Mouse (Mus musculus) liver, embryonic 11.5 days (tissue): Measurements from ENCODE around the gene Piga. TPM values are rescaled to one million over a fixed set of nuclear protein-coding genes. Genes with fewer than 3 reads are reported as not detected.

ENCODE experiments used
- ATAC-seq: fragments of 200-750 bp; cut with Nextera tagmentation; replicated peaks from 2 replicates; pipeline ENCODE4 v1.8.0; 2017; ENCODE audit warnings: moderate number of reproducible peaks, mild to moderate bottlenecking, moderate TSS enrichment, moderate library complexity; ENCODE audit not compliant: low FRiP score
- DNase-seq: peaks from one replicate; pipeline ENCODE4 v3.0.0-alpha.2; 2017; ENCODE audit warnings: low spot score
- H3K27ac ChIP-seq: fragments of 300-500 bp; sonication (generic); 2 replicates; pipeline ENCODE4 v1.5.1; 2014; ENCODE audit warnings: mild to moderate bottlenecking, low read depth, low read length, control low read depth
- H3K27me3 ChIP-seq: fragments of 300-500 bp; sonication (generic); replicated peaks from 2 replicates; pipeline ENCODE4 v1.6.1; 2014; ENCODE audit warnings: low read length, mixed read lengths; ENCODE audit not compliant: control insufficient read depth, insufficient read depth
- H3K36me3 ChIP-seq: fragments of 300-500 bp; sonication (generic); 2 replicates; pipeline ENCODE4 v1.6.1; 2014; ENCODE audit warnings: mild to moderate bottlenecking, low read length, moderate library complexity, mixed read lengths; ENCODE audit not compliant: control insufficient read depth, insufficient read depth
- H3K4me1 ChIP-seq: fragments of 300-500 bp; sonication (generic); replicated peaks from 2 replicates; pipeline ENCODE4 v1.6.1; 2014; ENCODE audit warnings: low read length, mixed read lengths; ENCODE audit not compliant: control insufficient read depth, insufficient read depth
- H3K4me2 ChIP-seq: fragments of 300-500 bp; sonication (generic); 2 replicates; pipeline ENCODE4 v1.6.1; 2014; ENCODE audit warnings: mild to moderate bottlenecking, control low read depth, moderate library complexity
- H3K4me3 ChIP-seq: fragments of 300-500 bp; sonication (generic); 2 replicates; pipeline ENCODE4 v1.5.1; 2014; ENCODE audit warnings: low read depth, low read length, control low read depth
- H3K9ac ChIP-seq: fragments of 300-500 bp; sonication (generic); 2 replicates; pipeline ENCODE4 v1.6.1; 2014; ENCODE audit warnings: low read depth, low read length, control low read depth
- H3K9me3 ChIP-seq: fragments of 300-500 bp; sonication (generic); 2 replicates; pipeline ENCODE4 v1.6.1; 2016; ENCODE audit warnings: low read length, inconsistent platforms, mixed read lengths; ENCODE audit not compliant: control insufficient read depth
- WGBS: fragments of 180-500 bp; shearing (Covaris S2); extraction: QIAGEN DNeasy Blood & Tissue Kit; methylation state at CpG from one replicate; pipeline ENCODE4 v1.1.7; 2014; 5-methylcytosine and 5-hydroxymethylcytosine counted together
- polyA plus RNA-seq: library from polyadenylated mRNA; unstranded; fragments of >200 nt; fragmentation: Nextera tagmentation; extraction: Ambion mirVana; gene quantifications from 2 replicates; pipeline ENCODE4 v1.2.1, GENCODE M21; 2014

Piga gene
- polyA plus RNA-seq, 1 experiment from 2014 or later, result 28.1 TPM

- Histone ChIP-seq H3K4me1 (no peaks in the 10 kb centered on the region; the same call in 1 of the 2 replicates), H3K4me2 (peak overlapping the region; percentile 51), H3K27ac (peak overlapping the region; percentile 48), H3K9ac (no peak overlapping the region), H3K4me3 (no peak overlapping the region), H3K36me3 (peaks cover 4% of the 10 kb centered on the region; the same call in 1 of the 2 replicates), H3K27me3 (no peaks in the 10 kb centered on the region), H3K9me3 (no peaks in the 10 kb centered on the region)
- ATAC-seq (peak; percentile 83), DNase-seq (no peak)
- 68% methylated on average over 1 of the region's 1 CpGs for WGBS
Observed at GRCm38 (mm10) chrX:164424821-164425220, 5.2 kb downstream of the Piga start.

- H3K36me3 ChIP-seq, result peaks cover 12% of the 10 kb centered on the region; the same call in 1 of the 2 replicates
- H3K4me2 ChIP-seq, result no peak overlapping the region
- DNase-seq, result no peak
- H3K4me3 ChIP-seq, result no peak overlapping the region
- H3K27me3 ChIP-seq, result no peaks in the 10 kb centered on the region
- H3K27ac ChIP-seq, result no peak overlapping the region
- ATAC-seq, result no peak
- H3K9ac ChIP-seq, result no peak overlapping the region
- no peaks in the 10 kb centered on the region; the same call in 1 of the 2 replicates for H3K4me1 ChIP-seq
- H3K9me3 ChIP-seq, result no peaks in the 10 kb centered on the region
- WGBS, result 83% methylated on average over 4 of the region's 4 CpGs
Observed at GRCm38 (mm10) chrX:164427295-164427694, 7.7 kb downstream of the Piga start.

- no peak overlapping the region for H3K4me2 ChIP-seq
- H3K9me3 ChIP-seq, result no peaks in the 10 kb centered on the region
- peaks cover 8% of the 10 kb centered on the region; the same call in 1 of the 2 replicates for H3K36me3 ChIP-seq
- no peaks in the 10 kb centered on the region; the same call in 1 of the 2 replicates for H3K4me1 ChIP-seq
- H3K27ac ChIP-seq, result no peak overlapping the region
- no peaks in the 10 kb centered on the region for H3K27me3 ChIP-seq
- no peak overlapping the region for H3K4me3 ChIP-seq
- no peak overlapping the region for H3K9ac ChIP-seq
- WGBS, result 73% methylated on average over 2 of the region's 2 CpGs
- DNase-seq, result no peak
- no peak for ATAC-seq
Observed at GRCm38 (mm10) chrX:164428224-164428623, 8.6 kb downstream of the Piga start.

- no peak overlapping the region for H3K4me2 ChIP-seq
- H3K4me3 ChIP-seq, result no peak overlapping the region
- peaks cover 8% of the 10 kb centered on the region; the same call in 1 of the 2 replicates for H3K36me3 ChIP-seq
- ATAC-seq, result no peak
- H3K27me3 ChIP-seq, result no peaks in the 10 kb centered on the region
- no peaks in the 10 kb centered on the region for H3K9me3 ChIP-seq
- no peak overlapping the region for H3K9ac ChIP-seq
- no peaks in the 10 kb centered on the region; the same call in 1 of the 2 replicates for H3K4me1 ChIP-seq
- 78% methylated on average over 6 of the region's 6 CpGs for WGBS
- DNase-seq, result no peak
- no peak overlapping the region for H3K27ac ChIP-seq
Observed at GRCm38 (mm10) chrX:164430621-164431020, 11.0 kb downstream of the Piga start.

- H3K27me3 ChIP-seq, result no peaks in the 10 kb centered on the region
- no peak overlapping the region for H3K4me2 ChIP-seq
- no peaks in the 10 kb centered on the region for H3K9me3 ChIP-seq
- no peak overlapping the region for H3K4me3 ChIP-seq
- 89% methylated on average over 2 of the region's 2 CpGs for WGBS
- no peak for DNase-seq
- peaks cover 8% of the 10 kb centered on the region; the same call in 1 of the 2 replicates for H3K36me3 ChIP-seq
- no peak overlapping the region for H3K27ac ChIP-seq
- no peaks in the 10 kb centered on the region for H3K4me1 ChIP-seq
- no peak overlapping the region for H3K9ac ChIP-seq
- ATAC-seq, result peak; percentile 22; the same call in 1 of the 2 replicates
Observed at GRCm38 (mm10) chrX:164431133-164431532, 11.5 kb downstream of the Piga start.

GRCm38 (mm10) chrX:164431541-164431940 is 12.0 kb downstream of the Piga start:
- Histone ChIP-seq H3K4me2 (no peak overlapping the region), H3K9me3 (no peaks in the 10 kb centered on the region), H3K27me3 (no peaks in the 10 kb centered on the region), H3K36me3 (peaks cover 8% of the 10 kb centered on the region; the same call in 1 of the 2 replicates), H3K9ac (no peak overlapping the region), H3K4me3 (no peak overlapping the region), H3K4me1 (no peaks in the 10 kb centered on the region), H3K27ac (no peak overlapping the region)
- WGBS, result 81% methylated on average over 6 of the region's 6 CpGs
- ATAC-seq, result peak; percentile 32; the same call in 1 of the 2 replicates
- no peak for DNase-seq

- Histone ChIP-seq H3K27me3 (no peaks in the 10 kb centered on the region; the same call in 1 of the 2 replicates), H3K4me1 (no peaks in the 10 kb centered on the region), H3K36me3 (peaks cover 8% of the 10 kb centered on the region; the same call in 1 of the 2 replicates), H3K9me3 (no peaks in the 10 kb centered on the region), H3K9ac (no peak overlapping the region), H3K27ac (no peak overlapping the region), H3K4me3 (no peak overlapping the region), H3K4me2 (no peak overlapping the region)
- DNase-seq (no peak), ATAC-seq (peak; percentile 65; the same call in 1 of the 2 replicates)
- WGBS, result 86% methylated on average over 9 of the region's 9 CpGs
Observed at GRCm38 (mm10) chrX:164432682-164433081, 13.1 kb downstream of the Piga start.

GRCm38 (mm10) chrX:164436709-164437108 is 17.1 kb downstream of the Piga start, which contains the start of gene Asb11:
Gene Asb11 (plus strand): TSS chrX:164436994.
- Histone ChIP-seq H3K27ac (no peak within 1 kb of the TSS), H3K36me3 (peaks cover 3% of the 10 kb centered on the region; the same call in 1 of the 2 replicates), H3K4me1 (no peaks in the 10 kb centered on the region), H3K9ac (no peak within 1 kb of the TSS), H3K4me2 (no peak within 1 kb of the TSS), H3K9me3 (no peaks in the 10 kb centered on the region), H3K27me3 (no peaks in the 10 kb centered on the region; the same call in 1 of the 2 replicates), H3K4me3 (no peak within 1 kb of the TSS)
- no peak for DNase-seq
- WGBS, result 64% methylated on average over 8 of the region's 8 CpGs
- ATAC-seq, result no peak

- Histone ChIP-seq H3K36me3 (no peaks in the 10 kb centered on the region), H3K27ac (no peak overlapping the region), H3K27me3 (no peaks in the 10 kb centered on the region; the same call in none of the 2 replicates), H3K4me2 (no peak overlapping the region), H3K4me3 (no peak overlapping the region), H3K9me3 (no peaks in the 10 kb centered on the region), H3K4me1 (no peaks in the 10 kb centered on the region), H3K9ac (no peak overlapping the region)
- WGBS, result 84% methylated on average over 7 of the region's 7 CpGs
- ATAC-seq (no peak), DNase-seq (no peak)
Observed at GRCm38 (mm10) chrX:164439462-164439861, 19.9 kb downstream of the Piga start.
